Mouse (Mus musculus) heart, postnatal 0 days (tissue): ENCODE data around the gene Zbtb2. TPM values are rescaled to one million over a fixed set of nuclear protein-coding genes. Genes with fewer than 3 reads are reported as not detected.

Experiments
- ATAC-seq: fragments of 200-750 bp; cut with Nextera tagmentation; 2 replicates; pipeline ENCODE4 v1.8.0; 2017; ENCODE audit warnings: low read depth, moderate number of reproducible peaks, moderate library complexity; ENCODE audit not compliant: insufficient read depth
- DNase-seq: peaks from one replicate; pipeline ENCODE4 v3.0.0-alpha.2; 2016; ENCODE audit warnings: low spot score
- H3K27ac ChIP-seq: fragments of 300-500 bp; sonication (generic); 2 replicates; pipeline ENCODE4 v1.5.1; 2014; ENCODE audit warnings: low read depth, mild to moderate bottlenecking
- H3K27me3 ChIP-seq: fragments of 300-500 bp; sonication (generic); 2 replicates; pipeline ENCODE4 v1.6.1; 2014; ENCODE audit warnings: low read length, mixed read lengths; ENCODE audit not compliant: control insufficient read depth, insufficient read depth
- H3K36me3 ChIP-seq: fragments of 300-500 bp; sonication (generic); replicated peaks from 2 replicates; pipeline ENCODE4 v1.6.1; 2014; ENCODE audit warnings: low read length, mixed read lengths; ENCODE audit not compliant: control insufficient read depth, insufficient read depth
- H3K4me1 ChIP-seq: fragments of 300-500 bp; sonication (generic); 2 replicates; pipeline ENCODE4 v1.6.1; 2014; ENCODE audit warnings: antibody characterized with exemption; ENCODE audit not compliant: control insufficient read depth, insufficient read depth
- H3K4me2 ChIP-seq: fragments of 300-500 bp; sonication (generic); 2 replicates; pipeline ENCODE4 v1.6.1; 2014; ENCODE audit warnings: low read depth, mild to moderate bottlenecking, low read length, moderate library complexity
- H3K4me3 ChIP-seq: fragments of 300-500 bp; sonication (generic); 2 replicates; pipeline ENCODE4 v1.5.1; 2014; ENCODE audit warnings: low read depth, low read length
- H3K9ac ChIP-seq: fragments of 300-500 bp; sonication (generic); replicated peaks from 2 replicates; pipeline ENCODE4 v1.6.1; 2014; ENCODE audit warnings: low read depth, low read length, mixed read lengths
- H3K9me3 ChIP-seq: fragments of 300-500 bp; sonication (generic); replicated peaks from 2 replicates; pipeline ENCODE4 v1.6.1; 2016; ENCODE audit warnings: low read length; ENCODE audit not compliant: control insufficient read depth
- CTCF ChIP-seq: IDR thresholded peaks from 2 replicates; pipeline ENCODE4 v1.5.1; 2016; ENCODE audit warnings: antibody characterized with exemption, control low read depth, low read depth
- EP300 ChIP-seq: IDR thresholded peaks from 2 replicates; pipeline ENCODE4 v1.6.1; 2016; ENCODE audit warnings: antibody characterized with exemption, low read depth
- WGBS: fragments of 180-500 bp; shearing (Covaris S2); extraction: QIAGEN DNeasy Blood & Tissue Kit; methylation state at CpG from one replicate; pipeline ENCODE4 v1.1.7; 2014; 5-methylcytosine and 5-hydroxymethylcytosine counted together
- polyA plus RNA-seq: library from polyadenylated mRNA; unstranded; fragments of >200 nt; fragmentation: Nextera tagmentation; extraction: Ambion mirVana; gene quantifications from 2 replicates; pipeline ENCODE4 v1.2.1, GENCODE M21; 2015
- total RNA-seq: library from RNA; depleted of rRNA; stranded (reverse); fragments of >200 nt; gene quantifications from 2 replicates; pipeline ENCODE4 v1.2.3, GENCODE M21; 2014; ENCODE audit warnings: low replicate concordance

Zbtb2 gene
- total and polyA plus RNA-seq, 2 experiments from 2014 or later, result 5.2 to 19.8 TPM

DNA sequence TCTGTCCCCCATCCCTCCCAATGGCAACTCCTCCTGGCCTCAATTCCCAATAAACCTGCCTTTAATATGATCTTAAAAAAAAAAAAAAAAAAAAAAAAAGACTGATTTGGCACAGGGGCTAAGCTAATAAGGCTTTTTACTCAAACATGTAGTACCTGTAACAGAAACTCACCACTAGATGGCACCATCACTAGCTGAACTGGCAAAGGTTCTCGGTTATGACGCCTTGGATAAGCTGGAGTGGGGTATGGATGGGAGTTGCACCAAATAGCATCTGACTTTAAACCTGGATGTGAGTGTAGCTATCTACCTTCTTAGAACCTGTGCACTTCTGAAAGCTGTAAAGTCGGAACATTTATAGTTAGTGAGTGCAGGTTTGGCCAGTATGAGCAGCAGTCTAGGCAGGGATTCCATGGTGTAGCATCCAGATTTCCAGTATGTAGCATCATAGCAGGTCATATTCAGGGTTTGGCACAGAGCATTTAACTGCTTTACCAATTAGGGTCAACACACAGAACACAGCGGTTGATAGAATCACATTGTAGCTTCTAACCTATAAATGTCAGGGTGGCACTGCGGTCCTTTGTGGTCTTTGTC lies 17.1 kb upstream of the Zbtb2 start:
- H3K4me3 ChIP-seq, result no peak overlapping the region
- H3K9ac ChIP-seq, result no peak overlapping the region
- H3K4me1 ChIP-seq, result no peaks in the 10 kb centered on the region
- 51% methylated on average over 5 of the region's 5 CpGs for WGBS
- H3K9me3 ChIP-seq, result no peaks in the 10 kb centered on the region
- TF ChIP-seq CTCF, result peak; percentile 76
- TF ChIP-seq EP300, result no peak
- H3K27me3 ChIP-seq, result no peaks in the 10 kb centered on the region
- peak; percentile 77 for DNase-seq
- ATAC-seq, result 0 out of 2 replicates have a peak, but pooled peaks have one; percentile 28
- H3K27ac ChIP-seq, result peak overlapping the region; percentile 35; the same call in 1 of the 2 replicates
- peaks cover 60% of the 10 kb centered on the region for H3K36me3 ChIP-seq
- no peak overlapping the region for H3K4me2 ChIP-seq

DNA sequence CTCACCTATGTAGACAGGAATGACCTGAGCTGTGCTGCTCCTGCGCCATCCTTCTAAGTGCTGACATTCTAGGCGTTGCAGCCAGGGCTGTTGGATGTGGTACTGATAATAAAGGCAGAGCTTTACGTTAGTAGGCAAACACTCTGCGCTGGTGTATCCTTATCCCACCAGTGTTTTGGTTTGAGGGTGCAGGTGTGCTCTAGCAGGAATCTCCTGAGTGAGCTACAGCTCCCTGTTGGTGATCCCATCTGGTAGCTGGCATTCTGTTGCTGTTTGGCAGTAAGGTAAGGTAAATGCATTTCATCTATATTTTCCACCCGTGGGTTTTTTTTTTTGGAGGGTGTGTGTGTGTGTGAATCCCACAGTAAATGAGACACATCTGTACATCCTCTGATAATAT lies 10.2 kb upstream of the Zbtb2 start:
- 73% methylated on average over 5 of the region's 5 CpGs for WGBS
- Histone ChIP-seq H3K4me1 (no peaks in the 10 kb centered on the region), H3K27me3 (no peaks in the 10 kb centered on the region), H3K27ac (no peak overlapping the region), H3K4me3 (no peak overlapping the region), H3K36me3 (peaks cover 37% of the 10 kb centered on the region), H3K9ac (no peak overlapping the region), H3K4me2 (no peak overlapping the region), H3K9me3 (no peaks in the 10 kb centered on the region)
- ATAC-seq, result no peak
- no peak for DNase-seq
- TF ChIP-seq CTCF (no peak), EP300 (no peak)

DNA sequence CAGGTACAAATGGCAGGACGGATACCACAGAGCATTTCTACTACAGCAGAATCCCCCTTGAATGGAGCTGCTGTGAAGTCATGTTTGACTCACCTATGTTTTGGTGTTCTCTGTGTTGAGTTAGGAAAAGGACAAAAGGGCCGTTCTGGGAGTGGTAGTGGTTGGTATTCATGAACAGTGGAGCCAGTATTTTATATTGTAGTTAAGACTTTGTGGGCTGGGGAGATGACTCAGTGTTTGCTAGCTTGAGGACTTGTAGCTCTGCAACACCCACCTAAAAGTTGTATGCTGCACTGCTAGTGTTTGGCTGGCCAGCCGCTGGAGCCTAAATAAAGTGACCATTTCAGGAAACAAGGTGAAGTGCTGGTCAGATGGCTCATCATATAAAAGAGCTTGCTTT lies 7.4 kb upstream of the Zbtb2 start:
- TF ChIP-seq EP300 (no peak), CTCF (no peak)
- Histone ChIP-seq H3K4me1 (peaks cover 12% of the 10 kb centered on the region; the same call in 1 of the 2 replicates), H3K4me2 (no peak overlapping the region), H3K27ac (no peak overlapping the region), H3K9ac (no peak overlapping the region), H3K27me3 (no peaks in the 10 kb centered on the region), H3K9me3 (no peaks in the 10 kb centered on the region), H3K36me3 (peaks cover 27% of the 10 kb centered on the region), H3K4me3 (no peak overlapping the region)
- DNase-seq, result no peak
- no peak for ATAC-seq
- 73% methylated on average over 3 of the region's 3 CpGs for WGBS

GRCm38 (mm10) chr10:4391851-4392250 lies 3.9 kb upstream of the Zbtb2 start:
- Histone ChIP-seq H3K4me3 (no peak overlapping the region), H3K27ac (no peak overlapping the region), H3K4me2 (no peak overlapping the region), H3K9ac (no peak overlapping the region), H3K4me1 (peaks cover 25% of the 10 kb centered on the region), H3K27me3 (no peaks in the 10 kb centered on the region), H3K36me3 (peaks cover 19% of the 10 kb centered on the region), H3K9me3 (no peaks in the 10 kb centered on the region)
- ATAC-seq (no peak), DNase-seq (peak; percentile 50)
- TF ChIP-seq EP300, result no peak
- peak; percentile 64 for TF ChIP-seq CTCF
- 30% methylated on average over 6 of the region's 6 CpGs for WGBS

DNA sequence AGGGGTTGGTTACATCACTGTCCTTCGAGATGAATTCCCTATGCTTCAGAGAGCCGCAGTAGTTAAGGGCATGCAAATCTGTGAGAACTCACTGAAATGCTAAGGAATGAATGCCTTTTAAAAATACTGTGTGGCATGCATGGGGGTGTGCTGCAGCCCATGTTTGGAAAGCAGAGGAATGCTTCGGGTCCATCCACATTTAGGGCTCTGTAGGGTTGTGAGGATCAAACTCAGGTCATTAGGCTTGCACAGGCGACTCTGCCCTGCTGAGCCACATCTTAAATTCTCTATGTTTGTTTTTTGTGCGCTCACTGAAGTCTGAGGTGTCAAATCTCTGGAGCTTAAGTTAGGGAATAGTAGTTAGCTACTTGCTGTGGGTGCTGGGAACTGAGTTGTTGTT lies 3.2 kb upstream of the Zbtb2 start:
- no peaks in the 10 kb centered on the region for H3K9me3 ChIP-seq
- no peak for DNase-seq
- no peak for TF ChIP-seq EP300
- TF ChIP-seq CTCF, result no peak
- no peak for ATAC-seq
- 56% methylated on average over 5 of the region's 5 CpGs for whole genome bisulfite sequencing
- no peak overlapping the region for H3K9ac ChIP-seq
- peaks cover 17% of the 10 kb centered on the region for H3K36me3 ChIP-seq
- no peak overlapping the region for H3K4me3 ChIP-seq
- no peaks in the 10 kb centered on the region for H3K27me3 ChIP-seq
- H3K4me2 ChIP-seq, result no peak overlapping the region
- H3K4me1 ChIP-seq, result peaks cover 25% of the 10 kb centered on the region
- H3K27ac ChIP-seq, result no peak overlapping the region

GRCm38 (mm10) chr10:4390550-4390949 lies 2.6 kb upstream of the Zbtb2 start:
- 50% methylated on average over 2 of the region's 2 CpGs for WGBS
- Histone ChIP-seq H3K4me2 (no peak overlapping the region; the same call in 1 of the 2 replicates), H3K27me3 (no peaks in the 10 kb centered on the region), H3K36me3 (peaks cover 17% of the 10 kb centered on the region), H3K4me3 (no peak overlapping the region), H3K9ac (no peak overlapping the region), H3K27ac (0 out of 2 replicates have a peak overlapping the region, but pooled peaks have one; percentile 9), H3K9me3 (no peaks in the 10 kb centered on the region), H3K4me1 (peaks cover 30% of the 10 kb centered on the region)
- no peak for TF ChIP-seq EP300
- no peak for TF ChIP-seq CTCF
- ATAC-seq (no peak), DNase-seq (no peak)
